Mouse (Mus musculus): ENCODE results near the gene Lrrc39.

Lrrc39 gene

DNA sequence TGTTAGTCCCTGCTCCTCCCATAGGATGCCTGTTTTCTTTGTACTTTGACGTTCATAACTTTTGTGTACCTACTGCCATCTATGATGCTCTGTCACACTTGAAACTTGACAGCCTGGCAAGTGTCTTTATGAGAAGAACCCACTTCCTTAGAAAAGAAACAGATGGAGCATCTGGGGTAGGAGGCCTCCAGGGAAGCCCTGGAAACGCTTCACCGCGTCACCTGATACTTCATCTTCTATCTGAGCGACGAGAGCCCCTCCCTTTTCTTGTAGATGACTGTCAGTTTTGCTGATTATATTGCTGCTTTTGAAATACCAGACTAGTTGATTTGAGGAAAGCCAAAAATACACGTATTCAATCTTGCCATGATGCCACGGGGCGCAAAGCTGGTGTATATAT lies 41.8 kb downstream of the Lrrc39 start:
- no peak for DNase-seq (ENCODE audit: low read depth)

DNA sequence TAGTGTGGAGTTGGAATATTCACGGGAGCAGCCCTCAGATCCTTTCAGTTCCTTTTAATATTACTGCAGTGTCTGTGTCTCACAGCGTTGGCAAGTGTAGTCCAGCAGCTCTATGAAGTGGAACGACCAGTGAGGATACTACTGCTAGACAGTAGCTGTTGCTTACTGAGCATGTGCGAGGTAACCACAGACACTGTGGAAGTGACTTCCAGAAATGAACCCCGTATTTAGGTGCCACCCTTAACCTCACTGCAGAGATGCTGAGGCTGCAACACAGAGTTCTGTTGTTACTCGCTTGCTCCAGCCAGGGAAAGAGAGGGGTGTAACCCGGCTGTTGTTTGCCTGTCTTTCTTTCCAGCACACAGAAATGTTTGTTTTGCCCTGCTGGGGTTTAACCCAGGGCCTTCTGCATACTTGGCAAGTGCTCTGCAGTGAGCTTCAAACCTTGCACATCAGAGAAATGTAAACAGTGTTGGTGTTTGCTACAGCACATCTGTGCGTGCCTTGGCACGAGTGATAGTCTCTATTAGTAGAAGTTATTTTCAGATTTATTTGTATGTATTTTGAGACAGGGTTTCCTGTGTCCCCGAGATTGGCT lies 51.6 kb downstream of the Lrrc39 start, which contains the start of gene Trmt13:
Gene Trmt13, minus strand, starts transcription at position 293 of the 598 bp plus-strand sequence.
- no peak for DNase-seq (ENCODE audit: low read depth)

DNA sequence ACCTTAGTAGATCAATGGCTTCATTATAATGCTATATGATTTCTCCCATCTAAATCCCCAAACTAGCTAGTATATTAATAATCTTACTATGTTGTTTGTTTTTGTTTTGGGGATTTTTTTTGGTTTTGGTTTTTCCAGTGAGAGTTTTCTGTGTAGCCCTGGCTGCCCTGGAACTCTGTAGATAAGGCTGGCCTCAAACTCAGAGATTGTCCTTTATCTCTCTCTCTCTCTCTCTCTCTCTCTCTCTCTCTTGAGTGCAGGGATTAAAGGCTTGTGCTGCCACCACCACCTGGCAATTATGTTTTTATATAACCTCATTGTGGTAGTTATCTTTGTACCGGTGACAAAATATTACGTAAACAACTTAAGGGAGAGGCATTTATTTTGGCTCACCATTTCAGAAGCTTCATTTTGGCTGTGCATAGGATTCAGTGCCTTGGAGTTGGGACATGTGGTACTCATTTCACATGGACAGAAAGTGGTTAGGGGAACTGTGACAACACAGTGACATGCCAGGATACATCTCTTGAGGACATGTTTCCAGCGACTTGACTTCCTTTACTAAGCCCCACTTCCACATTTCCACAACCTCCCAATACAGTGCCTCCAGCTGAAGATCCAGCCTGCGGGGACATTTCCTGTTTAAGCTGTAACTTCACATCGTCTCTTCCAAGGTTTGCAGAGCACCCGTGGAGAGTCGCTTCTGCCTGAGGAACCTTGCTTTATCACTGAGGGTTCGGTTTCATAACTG lies 52.7 kb downstream of the Lrrc39 start:
- no peak for DNase-seq (ENCODE audit: low read depth)

DNA sequence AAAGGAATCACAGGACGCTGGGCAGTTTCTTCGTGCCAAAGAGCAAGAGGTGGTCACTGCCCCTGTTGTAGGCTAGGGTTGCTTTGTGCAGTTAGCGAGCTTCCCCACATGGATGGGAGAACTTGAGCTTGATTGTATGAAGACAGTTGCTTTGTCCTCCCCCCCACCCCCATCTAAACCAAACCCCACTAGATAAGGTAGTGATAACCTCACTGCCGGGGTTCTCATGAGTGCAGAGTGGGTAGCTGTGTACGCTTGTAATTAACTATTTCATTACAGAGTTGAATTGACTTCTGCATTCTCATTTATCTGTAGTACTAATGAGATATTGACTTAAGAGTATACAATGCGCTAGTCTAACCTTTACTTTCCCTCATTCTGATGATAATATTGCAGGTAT lies 56.1 kb downstream of the Lrrc39 start:
- no peak for DNase-seq (ENCODE audit: low read depth)

DNA sequence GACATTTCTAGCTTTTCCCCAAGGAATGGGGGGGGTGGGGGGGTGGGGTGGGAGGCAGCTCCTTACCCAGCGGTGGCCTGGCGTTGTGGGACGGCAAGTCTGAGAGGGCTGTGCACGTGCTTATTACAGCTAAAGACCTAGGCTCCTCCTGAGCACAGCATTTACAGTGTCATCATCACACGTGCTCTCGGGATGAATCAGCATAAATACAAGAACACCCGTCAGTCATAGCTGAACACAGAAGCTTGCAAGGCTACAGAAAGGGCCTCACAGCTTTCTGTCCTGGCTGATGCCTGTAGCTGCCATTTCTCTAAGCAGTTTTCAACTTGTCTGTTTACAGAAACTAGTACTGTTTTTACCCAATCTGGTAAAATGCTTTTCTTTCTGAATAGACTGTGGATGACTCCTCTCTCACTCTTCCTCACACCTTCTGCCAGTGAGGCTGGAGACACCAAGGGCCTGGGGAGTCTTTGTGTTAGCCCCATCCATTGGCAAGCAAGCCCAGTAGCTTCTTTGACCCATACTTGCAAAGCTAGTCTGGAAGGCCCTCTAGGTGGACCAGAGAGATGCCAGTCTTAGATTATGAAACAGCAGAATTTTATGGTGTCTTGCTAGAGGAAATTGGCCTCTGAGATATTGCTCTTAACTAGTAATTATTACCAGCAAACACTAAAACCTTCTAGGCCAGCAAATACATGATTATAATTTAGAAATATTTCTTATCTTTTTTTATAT lies 58.0 kb downstream of the Lrrc39 start:
- peak; percentile 39 for DNase-seq (ENCODE audit: low read depth)

DNA sequence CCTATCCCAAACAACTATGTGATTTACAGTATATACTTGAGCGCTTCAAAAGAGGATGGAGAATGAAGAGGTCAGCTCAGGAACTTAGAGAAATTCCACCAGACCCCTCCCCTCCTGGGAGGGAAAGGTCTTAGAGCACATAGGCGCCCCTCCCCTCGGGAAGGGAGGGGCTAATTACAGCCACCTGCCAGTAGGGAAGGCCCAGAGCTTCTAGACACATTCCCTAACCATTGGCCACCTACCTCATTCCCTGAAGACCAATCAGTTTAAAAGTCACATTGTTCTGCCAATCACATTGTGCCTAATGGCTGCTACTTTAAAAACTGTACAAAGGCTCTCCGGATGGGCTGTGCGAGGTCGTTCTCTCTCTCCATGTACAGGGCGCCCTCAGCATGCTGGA lies 59.9 kb downstream of the Lrrc39 start:
- no peak for DNase-seq (ENCODE audit: low read depth)

DNA sequence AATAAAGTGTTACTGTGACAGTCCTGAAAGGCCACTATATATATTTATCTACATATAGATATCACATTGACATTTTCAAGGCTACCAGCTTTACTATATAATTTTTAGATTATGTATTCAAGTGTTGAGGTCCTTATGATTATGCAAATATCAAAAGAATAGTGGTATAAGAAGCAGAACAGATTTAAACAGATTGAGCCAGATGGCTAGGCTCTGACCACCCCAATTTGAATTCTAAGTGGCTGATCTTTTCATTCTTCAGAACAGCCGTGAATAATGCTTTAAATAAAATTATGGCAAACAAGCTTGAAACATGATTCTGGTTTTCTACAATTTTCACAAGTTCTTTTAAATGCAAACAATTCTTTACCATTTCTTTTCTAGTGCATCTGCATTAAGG lies 68.7 kb downstream of the Lrrc39 start:
- DNase-seq (ENCODE audit: low read depth): no peak

Data from c-Kit-positive CD71-positive TER-119-negative erythroid progenitor cells, embryonic 14.5 days (primary cell).